Mouse (Mus musculus) urinary bladder, adult 18-20 months (tissue): ENCODE results near the gene Cenpb.

ENCODE experiments used
- DNase-seq, 2 experiments: peaks; one replicate each; pipeline ENCODE4 v3.0.0; 2022; ENCODE audit warnings: low spot score in 2 of 2, mixed read lengths in 2 of 2

The Cenpb gene

DNA sequence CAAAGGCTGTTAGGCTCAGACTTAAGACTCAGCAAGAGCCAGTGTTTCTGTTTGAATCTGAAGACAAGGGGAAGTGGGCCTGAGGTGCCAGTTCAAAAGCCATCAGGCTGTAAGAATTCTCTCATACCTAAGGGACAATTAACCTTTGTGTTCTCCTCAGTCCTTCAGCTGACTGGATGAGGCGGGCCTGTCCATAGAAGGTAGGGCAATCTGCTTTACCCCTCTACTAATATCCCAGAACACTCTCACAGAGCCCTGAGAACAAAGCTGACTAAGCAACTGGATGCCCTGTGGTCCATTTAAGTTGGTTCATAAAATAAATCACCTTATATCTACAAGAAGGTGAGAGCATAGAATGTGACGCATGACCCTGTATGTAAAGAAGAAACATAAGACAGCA, 13.7 kb downstream of the Cenpb start:
- no peak for DNase-seq

- DNase-seq: no peak
Measured at GRCm38 (mm10) chr2:131163924-131164323, 15.9 kb downstream of the Cenpb start.

- peak in 1 of 2 experiments; percentile 34 for DNase-seq
Measured at GRCm38 (mm10) chr2:131160671-131161111, 19.2 kb downstream of the Cenpb start.

DNA sequence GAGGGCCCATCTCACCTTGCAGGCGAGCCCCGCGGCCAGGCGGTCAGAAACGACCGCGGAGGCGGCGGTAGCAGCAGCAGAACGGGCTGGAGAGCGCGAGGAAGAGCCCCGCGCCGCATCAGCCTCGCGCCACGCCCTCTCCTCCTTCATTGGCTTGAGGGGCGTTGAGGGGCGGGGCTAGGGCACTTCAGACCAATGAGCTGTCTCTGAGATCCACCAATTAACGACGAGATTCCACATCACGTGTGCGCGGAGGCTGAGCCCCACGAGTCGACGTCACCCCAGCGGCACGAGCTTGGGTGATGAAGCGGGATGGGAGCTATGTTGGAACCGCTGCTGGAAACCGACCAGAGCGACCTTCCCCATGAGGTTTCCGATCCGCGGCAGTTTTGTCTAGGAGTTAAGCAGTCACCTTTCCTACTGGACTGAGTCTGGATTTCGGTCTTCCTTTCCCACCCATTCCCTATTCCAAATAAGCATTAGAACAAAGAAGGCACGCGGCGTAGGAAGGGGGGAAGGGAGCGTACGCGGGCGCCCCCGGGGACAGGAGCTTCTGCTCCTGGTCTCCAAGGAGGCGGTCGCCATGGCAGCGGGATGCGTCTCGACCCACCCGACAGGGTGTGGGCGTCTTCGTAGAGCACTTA, 19.8 kb downstream of the Cenpb start, which contains the start of gene 1700037H04Rik:
Gene 1700037H04Rik, minus strand, starts transcription at position 144 of the 644 bp plus-strand sequence.
- DNase-seq: peak; percentile 81 to 94

GRCm38 (mm10) chr2:131159491-131159910, 20.4 kb downstream of the Cenpb start:
- DNase-seq: no peak

DNA sequence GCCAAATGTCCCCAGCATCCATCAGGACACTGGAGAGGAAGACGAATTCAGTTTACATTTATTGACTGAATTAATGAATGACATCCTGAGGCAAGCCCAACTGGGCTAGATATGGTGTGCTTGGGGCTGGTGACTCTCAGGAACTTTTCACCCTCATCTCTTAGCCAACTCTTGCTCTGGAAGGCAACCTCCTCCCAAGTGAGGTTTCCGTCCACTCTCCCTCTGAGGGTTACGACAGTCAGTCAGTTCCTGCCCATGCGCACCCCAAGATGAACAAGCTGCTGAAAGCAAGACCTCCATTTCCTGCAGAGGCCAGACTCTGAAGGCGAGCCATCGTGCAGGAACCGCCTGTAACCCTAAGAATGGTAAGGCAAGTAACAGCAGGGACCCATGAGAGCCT, 22.9 kb downstream of the Cenpb start:
- DNase-seq: no peak

GRCm38 (mm10) chr2:131154036-131154435, 25.8 kb downstream of the Cenpb start:
- DNase-seq: no peak

- DNase-seq: no peak
Measured at GRCm38 (mm10) chr2:131152166-131152730, 27.6 kb downstream of the Cenpb start.

- DNase-seq: no peak
Measured at GRCm38 (mm10) chr2:131149254-131149578, 30.7 kb downstream of the Cenpb start.

GRCm38 (mm10) chr2:131148353-131149253, 31.3 kb downstream of the Cenpb start:
- no peak for DNase-seq

- DNase-seq: no peak
Measured at GRCm38 (mm10) chr2:131147043-131147365, 32.9 kb downstream of the Cenpb start.

GRCm38 (mm10) chr2:131146193-131147042, 33.4 kb downstream of the Cenpb start:
- no peak for DNase-seq

DNA sequence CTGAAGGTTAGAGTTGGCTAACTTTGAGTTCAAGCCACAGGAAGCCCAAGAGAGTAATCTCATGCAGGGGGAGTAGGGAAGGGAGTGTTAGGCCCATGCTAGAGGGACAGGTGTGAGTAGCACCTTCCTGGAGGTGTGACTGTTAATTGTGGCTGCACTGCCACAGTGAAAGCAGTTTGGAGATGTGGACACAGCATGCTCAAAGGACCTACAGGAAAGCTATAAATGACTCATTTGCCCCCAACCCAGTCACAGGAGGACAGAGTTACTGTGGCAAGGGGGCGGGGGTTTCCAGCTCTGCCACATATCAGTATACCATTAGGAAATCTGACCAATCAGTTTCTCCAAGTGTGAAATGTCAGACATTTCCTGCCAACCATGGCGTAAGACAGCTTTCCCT, 34.3 kb downstream of the Cenpb start:
- no peak for DNase-seq

- DNase-seq: no peak
Measured at GRCm38 (mm10) chr2:131145121-131145520, 34.7 kb downstream of the Cenpb start.

- no peak for DNase-seq
Measured at GRCm38 (mm10) chr2:131143007-131143780, 36.7 kb downstream of the Cenpb start.

GRCm38 (mm10) chr2:131142592-131142991, 37.3 kb downstream of the Cenpb start:
- peak; percentile 50 to 55 for DNase-seq

DNA sequence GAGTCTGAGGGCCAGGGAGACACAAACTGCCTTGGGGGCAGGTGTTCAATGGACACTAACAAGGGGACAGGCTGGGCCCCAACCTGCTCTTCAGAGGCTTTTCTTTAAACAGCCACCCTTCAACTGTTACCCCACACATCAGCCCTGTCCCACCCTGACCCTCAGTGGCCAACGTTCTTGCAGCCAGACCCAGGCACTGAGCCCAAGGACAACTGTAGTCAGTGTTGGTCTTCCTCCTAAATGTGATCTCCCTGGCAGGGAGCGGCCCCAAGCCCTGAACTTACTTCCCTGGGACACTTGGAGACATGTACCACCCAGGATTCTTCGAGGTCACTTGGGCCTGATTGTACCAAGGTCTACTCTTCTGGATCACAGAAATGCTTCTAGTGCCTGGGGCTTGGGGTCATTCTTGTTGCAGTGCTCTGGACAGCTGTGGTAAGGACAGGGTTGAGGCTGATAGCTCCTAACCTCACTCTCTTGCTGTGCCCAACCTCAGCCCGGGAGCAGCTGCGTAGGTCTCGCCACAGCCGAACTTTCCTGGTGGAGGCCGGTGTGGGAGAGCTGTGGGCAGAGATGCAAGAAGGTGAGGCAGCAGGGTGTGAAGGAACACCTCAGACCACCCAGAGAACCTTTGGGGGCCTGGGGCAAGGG, 38.4 kb downstream of the Cenpb start:
- DNase-seq: no peak

DNA sequence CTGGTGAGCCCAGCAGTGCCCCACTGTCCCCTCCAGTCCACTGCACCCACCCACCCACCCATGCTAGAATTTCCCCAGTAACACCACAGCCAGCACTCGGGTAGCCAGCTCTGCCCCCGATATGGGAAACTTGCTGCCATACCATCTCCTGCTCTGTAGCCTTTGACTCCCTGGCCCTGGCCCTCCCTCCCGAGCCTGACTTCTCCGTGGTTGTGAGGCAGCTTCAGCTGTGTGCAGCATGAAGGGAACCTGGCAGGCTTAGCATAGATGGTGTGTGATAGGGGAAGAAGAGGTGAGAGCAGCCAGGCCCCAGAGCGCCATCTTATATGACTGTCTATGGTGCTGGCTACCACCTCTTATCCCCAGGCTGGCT, 39.3 kb downstream of the Cenpb start:
- DNase-seq: no peak

DNA sequence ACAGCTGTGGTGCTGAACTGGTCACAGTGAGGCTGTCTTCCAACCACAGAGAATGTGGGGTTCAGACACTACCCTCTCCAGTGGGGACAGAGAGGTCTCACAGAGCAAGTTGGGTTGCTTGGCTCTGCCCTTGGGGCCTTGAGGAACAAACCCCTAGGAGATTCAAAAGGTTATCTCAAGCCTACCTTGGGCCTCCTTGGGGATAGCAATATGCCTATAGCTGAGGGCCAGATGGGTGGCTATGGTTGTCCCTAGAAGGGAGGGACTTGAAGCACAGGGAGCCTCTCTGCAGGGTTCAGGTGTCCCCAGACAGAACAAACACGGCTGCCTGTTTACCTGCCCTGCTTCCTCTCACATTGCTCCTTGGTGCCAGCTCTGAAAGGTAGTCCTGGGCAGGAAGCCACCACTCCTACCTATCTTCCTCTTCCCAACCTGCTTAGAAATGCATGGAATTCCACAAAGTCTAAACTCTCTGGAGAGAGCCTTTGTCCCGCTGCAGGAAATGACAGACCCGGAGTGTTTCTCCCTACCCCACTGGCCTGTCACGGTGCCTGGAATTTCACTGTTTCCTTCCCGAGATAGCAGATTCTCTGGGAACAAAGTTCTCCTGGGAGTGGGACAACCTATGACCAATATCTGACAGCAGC, 39.9 kb downstream of the Cenpb start:
- no peak for DNase-seq

- no peak for DNase-seq
Measured at GRCm38 (mm10) chr2:131139287-131139686, 40.6 kb downstream of the Cenpb start.
